Mouse (Mus musculus) lung, postnatal 10 days (tissue): ENCODE measurements at regions not wholly inside any gene's neighbourhood (a gene's known extent, or its start where the extent isn't known, plus 50 kb on each side); places are given as distances from the start of the nearest gene placed in this dataset.

ENCODE experiments used
- DNase-seq: peaks from one replicate; pipeline ENCODE4 v3.0.0; 2021

- peak; percentile 84 for DNase-seq
Measured at GRCm38 (mm10) chr14:25068430-25068829, 390.6 kb upstream of the Zmiz1 start.

GRCm38 (mm10) chr14:25073143-25073542 lies 385.8 kb upstream of the Zmiz1 start:
- no peak for DNase-seq

GRCm38 (mm10) chr14:25074022-25074800 lies 384.8 kb upstream of the Zmiz1 start:
- no peak for DNase-seq

- no peak for DNase-seq
Measured at GRCm38 (mm10) chr14:25074891-25075290, 384.1 kb upstream of the Zmiz1 start.

GRCm38 (mm10) chr14:25080431-25080830 lies 378.6 kb upstream of the Zmiz1 start:
- no peak for DNase-seq

- DNase-seq = peak; percentile 15
Measured at GRCm38 (mm10) chr14:25083847-25084246, 375.1 kb upstream of the Zmiz1 start.

GRCm38 (mm10) chr14:25096786-25097185 lies 362.2 kb upstream of the Zmiz1 start:
- DNase-seq = no peak

GRCm38 (mm10) chr14:25105391-25105790 lies 353.6 kb upstream of the Zmiz1 start:
- DNase-seq = no peak

GRCm38 (mm10) chr14:25106451-25106850 lies 352.5 kb upstream of the Zmiz1 start:
- no peak for DNase-seq

- peak; percentile 46 for DNase-seq
Measured at GRCm38 (mm10) chr14:25108101-25108652, 350.8 kb upstream of the Zmiz1 start.

GRCm38 (mm10) chr14:25108701-25109290 lies 350.2 kb upstream of the Zmiz1 start:
- peak; percentile 68 for DNase-seq

GRCm38 (mm10) chr14:25109691-25110090 lies 349.3 kb upstream of the Zmiz1 start:
- DNase-seq = no peak

- no peak for DNase-seq
Measured at GRCm38 (mm10) chr14:25112832-25113231, 346.2 kb upstream of the Zmiz1 start.

- no peak for DNase-seq
Measured at GRCm38 (mm10) chr14:25113326-25113725, 345.7 kb upstream of the Zmiz1 start.

GRCm38 (mm10) chr14:25116424-25116823 lies 342.6 kb upstream of the Zmiz1 start:
- peak; percentile 86 for DNase-seq

GRCm38 (mm10) chr14:25119999-25120398 lies 339.0 kb upstream of the Zmiz1 start:
- no peak for DNase-seq

GRCm38 (mm10) chr14:25120506-25120905 lies 338.5 kb upstream of the Zmiz1 start:
- DNase-seq = no peak

GRCm38 (mm10) chr14:25122971-25123535 lies 335.9 kb upstream of the Zmiz1 start:
- DNase-seq = no peak

GRCm38 (mm10) chr14:25123541-25124337 lies 335.2 kb upstream of the Zmiz1 start:
- DNase-seq = no peak

- DNase-seq = no peak
Measured at GRCm38 (mm10) chr14:25126544-25126943, 332.4 kb upstream of the Zmiz1 start.

- DNase-seq = no peak
Measured at GRCm38 (mm10) chr14:25127544-25128159, 331.3 kb upstream of the Zmiz1 start.

GRCm38 (mm10) chr14:25128160-25128547 lies 330.8 kb upstream of the Zmiz1 start:
- no peak for DNase-seq

GRCm38 (mm10) chr14:25135371-25135770 lies 323.6 kb upstream of the Zmiz1 start:
- peak; percentile 45 for DNase-seq
